Mouse (Mus musculus): ENCODE data around the gene Gstm3.

Gstm3 gene

GRCm38 (mm10) chr3:107929243-107929642, 39.8 kb downstream of the Gstm3 start:
- no peak for DNase-seq (ENCODE audit: low spot score)

- no peak for DNase-seq (ENCODE audit: low spot score)
Measured at GRCm38 (mm10) chr3:107928691-107929090, 40.4 kb downstream of the Gstm3 start.

- DNase-seq (ENCODE audit: low spot score): no peak
Measured at GRCm38 (mm10) chr3:107927841-107928240, 41.2 kb downstream of the Gstm3 start.

- DNase-seq (ENCODE audit: low spot score): no peak
Measured at GRCm38 (mm10) chr3:107925335-107925734, 43.7 kb downstream of the Gstm3 start.

GRCm38 (mm10) chr3:107920348-107920747, 48.7 kb downstream of the Gstm3 start:
- DNase-seq (ENCODE audit: low spot score): no peak

GRCm38 (mm10) chr3:107917783-107918408, 51.2 kb downstream of the Gstm3 start:
- peak; percentile 84 for DNase-seq (ENCODE audit: low spot score)

GRCm38 (mm10) chr3:107917097-107917496, 52.0 kb downstream of the Gstm3 start:
- peak; percentile 34 for DNase-seq (ENCODE audit: low spot score)

GRCm38 (mm10) chr3:107916674-107917073, 52.4 kb downstream of the Gstm3 start:
- DNase-seq (ENCODE audit: low spot score): no peak

All from retina, embryonic 14.5 days (tissue).